Mouse (Mus musculus) ovary, postnatal 10 days (tissue): ENCODE measurements around the gene Irak1.

Source experiments
- DNase-seq: peaks from one replicate; pipeline ENCODE4 v3.0.0; 2022; ENCODE audit warnings: low spot score

Irak1 gene

DNA sequence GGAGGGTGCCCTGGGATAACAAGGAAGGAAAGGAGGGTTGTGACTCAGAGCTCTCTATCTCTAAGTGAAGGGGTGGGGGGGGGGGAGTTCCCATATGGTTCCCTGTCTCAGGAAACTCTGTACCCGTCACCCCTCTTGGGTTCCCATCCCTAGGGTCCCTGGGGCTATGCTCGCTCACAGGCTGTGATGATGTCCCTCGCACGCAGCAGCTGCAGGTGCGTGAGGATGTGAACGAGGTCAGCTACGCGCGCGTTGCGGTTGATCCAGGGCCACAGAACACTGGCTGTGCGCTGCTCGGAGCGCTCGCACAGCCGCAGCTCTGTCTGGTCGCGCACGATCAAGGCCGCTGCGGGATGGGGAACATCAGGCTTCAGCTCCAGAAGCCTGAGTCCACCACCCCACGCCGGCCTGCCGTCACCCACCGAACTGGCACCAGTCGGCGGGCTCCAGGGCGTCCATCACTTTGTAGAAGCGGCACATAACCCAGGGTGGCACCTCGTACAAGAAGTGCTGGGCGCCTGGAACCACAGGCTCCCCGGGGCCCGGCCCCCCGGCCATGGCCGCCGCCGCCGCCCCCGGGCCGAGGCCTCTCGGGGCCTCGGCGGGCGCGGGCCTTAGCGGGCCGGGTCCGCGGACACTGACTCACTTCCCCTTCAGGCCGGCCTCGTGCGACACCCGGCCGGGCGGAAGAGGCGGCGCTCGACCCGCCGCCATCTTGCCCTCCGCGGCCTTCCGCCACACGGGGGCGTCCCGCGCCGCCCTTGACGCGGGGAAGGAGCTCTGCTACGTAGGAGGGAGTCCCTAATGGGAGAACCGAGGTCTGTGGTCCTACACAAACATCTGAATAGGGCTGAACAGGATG is at the start of gene Irak1:
Irak1 (minus strand) TSS at position 731 of the 862 bp plus-strand sequence.
- DNase-seq, result peak; percentile 42

DNA sequence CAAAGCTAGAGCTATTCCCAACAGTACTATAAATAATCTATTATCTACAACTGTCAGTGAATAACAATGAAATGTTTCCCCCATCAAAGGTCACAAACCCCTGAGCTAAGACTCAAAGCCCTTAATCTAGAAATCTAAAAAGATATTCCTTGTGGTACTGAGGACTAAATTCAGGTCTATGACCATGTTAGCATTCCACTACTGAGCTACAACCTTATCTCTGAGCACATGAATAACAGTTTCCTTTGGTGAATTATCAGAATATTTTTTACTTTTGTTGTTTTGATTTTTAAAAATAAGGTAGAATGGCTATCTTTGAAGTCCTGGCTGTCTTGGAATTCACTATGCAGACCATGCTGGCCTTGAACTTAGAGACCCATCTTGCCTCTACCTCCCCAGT is 47.1 kb upstream of the Irak1 start:
- no peak for DNase-seq

DNA sequence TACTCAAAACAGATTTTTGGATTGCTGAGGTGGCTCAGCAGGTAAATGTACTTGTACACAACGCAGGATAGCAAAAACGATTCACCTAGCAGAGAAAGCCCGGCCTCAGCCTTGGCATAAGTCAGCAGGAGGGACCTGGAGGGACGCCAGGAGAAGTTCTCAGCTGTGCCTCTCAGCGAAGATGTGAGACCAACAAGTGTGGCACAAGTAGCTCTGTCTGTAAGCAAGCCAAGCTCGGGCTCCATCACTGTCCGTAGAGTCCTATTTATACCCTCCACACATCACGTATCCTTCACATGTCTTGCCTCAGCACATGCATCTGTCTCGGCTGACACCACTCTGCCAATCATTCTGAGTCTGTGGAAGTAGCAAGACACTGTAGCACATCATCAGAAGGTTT is 44.2 kb upstream of the Irak1 start:
- DNase-seq, result no peak

DNA sequence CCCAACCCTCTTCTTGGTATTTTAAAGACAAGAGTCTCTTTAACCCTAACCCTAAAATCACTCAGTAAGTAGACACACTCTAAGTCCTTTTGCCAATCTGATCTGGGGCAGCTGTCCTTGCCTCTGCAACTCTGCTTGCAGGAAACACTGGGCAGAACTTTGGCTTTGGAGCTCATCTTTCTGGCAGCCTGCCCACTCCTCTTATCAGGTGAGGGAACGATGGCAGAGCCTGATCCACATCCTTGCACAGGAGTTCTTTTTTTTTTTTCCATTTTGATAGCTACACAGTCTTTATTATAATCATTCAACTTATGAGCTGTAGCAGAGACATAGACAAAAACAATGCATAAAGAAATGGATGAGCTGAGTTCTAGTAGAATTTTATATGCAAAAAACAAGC is 21.4 kb upstream of the Irak1 start:
- DNase-seq, result no peak

DNA sequence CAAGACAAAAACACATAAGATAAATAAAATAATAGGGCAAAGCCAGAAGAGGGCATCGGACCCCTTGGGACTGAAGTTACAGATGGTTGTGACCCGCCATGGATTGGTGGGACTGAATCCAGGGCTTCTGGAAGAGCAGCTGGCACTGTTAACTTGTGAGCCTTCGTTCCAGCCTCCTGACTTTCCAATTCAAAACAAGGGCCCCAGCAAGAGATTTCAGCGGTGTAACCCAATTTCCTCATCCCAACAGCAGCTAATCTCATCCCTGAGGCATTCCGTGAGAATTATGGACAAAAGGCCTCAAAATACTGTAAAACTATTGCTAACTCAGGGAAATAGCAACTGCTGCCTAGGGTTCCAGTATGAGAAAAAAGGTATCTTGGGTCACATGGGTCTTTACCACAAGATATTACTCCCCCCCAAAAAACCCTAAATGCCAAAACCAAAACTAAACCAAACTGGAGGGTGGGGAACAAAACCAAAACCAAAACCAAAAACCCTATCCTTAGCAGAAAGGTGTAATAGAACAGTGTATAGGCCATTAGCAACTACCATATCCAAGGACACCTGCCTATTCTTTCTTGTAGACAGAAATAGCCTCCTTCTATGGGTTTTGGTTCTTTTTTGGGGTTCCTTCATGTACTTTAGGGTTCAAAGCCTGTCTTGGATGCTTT is 14.1 kb upstream of the Irak1 start:
- no peak for DNase-seq

DNA sequence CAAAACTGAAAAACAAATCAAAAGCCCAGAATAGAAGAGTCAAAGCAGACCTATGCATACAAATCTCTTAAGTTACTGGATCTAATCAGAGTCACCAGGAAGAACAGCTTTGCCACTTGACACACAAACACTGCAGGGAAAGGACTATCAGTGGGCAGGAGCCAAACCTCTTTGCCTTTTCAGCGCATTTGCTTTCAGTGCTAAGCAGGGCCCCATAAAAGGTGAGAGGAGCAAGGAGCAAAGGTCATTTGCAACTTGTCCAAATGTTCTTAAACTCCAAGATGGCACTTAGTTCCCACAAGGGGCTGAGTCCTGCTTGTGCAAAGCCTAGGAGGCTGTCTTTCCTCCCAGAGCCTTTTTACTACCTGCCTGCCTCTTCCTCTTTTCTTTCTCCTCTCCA is 6.3 kb upstream of the Irak1 start:
- no peak for DNase-seq

DNA sequence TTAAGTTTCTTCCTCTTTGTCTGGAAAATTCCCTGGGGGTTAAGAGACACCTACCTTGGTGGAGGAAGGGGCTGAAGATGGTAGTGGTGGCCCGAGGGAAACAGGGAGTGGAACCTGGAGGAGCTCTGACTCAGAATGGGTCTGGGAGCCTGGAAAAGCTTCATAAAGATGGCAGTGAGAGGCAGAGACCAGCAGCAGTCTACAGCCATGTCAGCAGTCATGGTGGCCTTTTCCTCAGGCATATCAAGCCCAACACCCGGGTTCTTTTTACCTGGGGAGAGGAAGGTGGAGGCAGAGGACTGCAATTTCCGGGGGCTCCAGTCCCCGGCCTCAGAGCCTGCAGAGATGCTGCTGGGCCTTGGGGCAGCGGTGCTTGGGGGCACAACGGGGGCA is 927 bp downstream of the Irak1 start:
- DNase-seq, result no peak

DNA sequence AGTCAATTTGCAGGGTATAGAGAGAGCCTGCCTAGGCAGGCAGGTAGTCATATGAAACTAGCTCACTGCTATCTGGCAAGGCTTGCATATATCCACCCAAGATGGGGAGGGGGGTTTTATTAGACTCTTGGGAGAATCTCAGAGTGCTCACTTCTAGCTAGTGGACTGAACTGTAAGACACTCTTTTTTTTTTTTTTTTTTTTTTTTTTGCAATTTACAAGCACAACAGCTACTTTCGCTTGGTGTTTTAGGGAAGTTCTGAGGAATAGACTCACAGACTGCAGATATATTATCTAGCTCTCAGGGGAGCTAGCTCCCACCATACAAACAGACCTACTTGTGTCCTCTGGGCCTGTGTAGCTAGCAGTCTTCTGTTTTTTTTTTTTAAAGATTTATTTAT is 9.1 kb downstream of the Irak1 start:
- DNase-seq, result no peak

DNA sequence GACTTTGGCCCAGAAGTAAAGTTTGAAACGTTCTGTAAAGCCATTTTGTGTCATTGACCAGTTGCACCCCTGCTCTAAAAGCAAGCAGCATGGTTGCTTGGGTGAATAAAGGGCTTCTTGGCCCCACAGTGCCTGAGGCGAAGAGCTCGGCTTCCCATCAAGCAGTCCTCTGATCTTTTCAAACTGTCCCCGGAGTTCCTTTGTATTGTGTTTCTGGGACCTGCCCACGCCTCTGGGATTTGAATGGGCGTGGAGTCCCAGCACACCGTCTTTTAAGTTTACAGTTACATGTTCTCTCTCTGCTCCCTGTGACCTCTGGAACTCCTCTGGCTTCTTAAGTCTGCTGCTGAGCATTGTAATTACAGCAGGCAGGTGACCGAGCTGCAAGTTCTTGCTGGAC is 15.7 kb downstream of the Irak1 start:
- no peak for DNase-seq

DNA sequence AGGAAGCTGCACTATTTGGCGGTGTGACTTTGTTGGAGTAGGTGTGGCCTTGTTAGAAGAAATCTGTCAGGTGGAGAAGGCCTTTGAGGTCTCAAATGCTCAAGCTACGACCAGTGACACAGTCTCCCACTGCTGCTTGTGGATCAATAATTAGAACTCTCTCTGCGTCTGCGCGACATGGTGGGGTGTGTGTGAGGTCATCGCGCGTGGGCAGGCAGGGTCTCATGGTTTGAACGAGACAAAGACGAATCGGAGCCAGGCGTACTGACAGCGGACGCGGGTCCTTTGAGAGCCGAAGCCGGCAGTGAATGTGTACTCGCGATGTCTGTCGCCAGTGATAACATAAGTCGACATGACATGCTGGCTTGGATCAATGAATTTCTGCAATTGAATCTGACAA is 17.3 kb downstream of the Irak1 start:
- DNase-seq, result no peak

DNA sequence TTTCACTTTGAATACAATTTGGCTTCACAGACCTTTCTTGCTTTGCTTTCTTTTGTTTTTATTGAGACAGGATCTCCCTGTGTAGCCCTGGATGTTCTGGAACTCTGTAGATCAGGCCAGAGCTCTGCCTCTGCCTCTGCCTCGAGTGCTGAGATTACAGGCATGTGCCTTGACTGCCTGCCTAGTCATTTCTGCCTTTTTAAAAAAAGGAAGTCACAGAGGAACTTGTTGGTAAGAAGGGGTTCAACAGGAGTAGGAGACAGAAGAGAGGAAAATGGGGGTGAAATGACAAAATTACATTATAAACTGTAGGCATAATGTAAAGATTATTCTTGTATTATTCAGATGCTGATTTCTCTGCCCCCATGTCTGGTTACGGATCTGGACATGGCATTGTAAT is 20.1 kb downstream of the Irak1 start:
- DNase-seq, result no peak

DNA sequence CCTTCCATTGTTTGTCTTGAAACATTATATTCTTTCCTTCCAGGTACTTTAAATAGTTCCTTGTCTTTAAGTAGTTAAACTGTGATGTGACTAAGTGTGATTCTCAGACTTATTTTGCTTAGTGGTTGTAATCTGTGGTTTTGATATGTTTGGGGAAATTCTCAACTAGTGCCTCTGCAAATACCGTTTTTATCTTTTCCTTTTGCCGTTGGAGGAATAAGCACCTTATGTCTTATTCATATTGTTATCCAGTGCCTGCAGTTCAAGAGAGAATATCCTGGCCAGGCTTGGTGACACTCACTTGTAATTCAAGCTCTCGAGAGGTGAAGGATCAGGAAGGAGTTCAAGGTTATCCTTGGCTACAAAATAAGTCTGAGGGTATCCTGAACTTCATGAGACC is 22.7 kb downstream of the Irak1 start:
- DNase-seq, result no peak

DNA sequence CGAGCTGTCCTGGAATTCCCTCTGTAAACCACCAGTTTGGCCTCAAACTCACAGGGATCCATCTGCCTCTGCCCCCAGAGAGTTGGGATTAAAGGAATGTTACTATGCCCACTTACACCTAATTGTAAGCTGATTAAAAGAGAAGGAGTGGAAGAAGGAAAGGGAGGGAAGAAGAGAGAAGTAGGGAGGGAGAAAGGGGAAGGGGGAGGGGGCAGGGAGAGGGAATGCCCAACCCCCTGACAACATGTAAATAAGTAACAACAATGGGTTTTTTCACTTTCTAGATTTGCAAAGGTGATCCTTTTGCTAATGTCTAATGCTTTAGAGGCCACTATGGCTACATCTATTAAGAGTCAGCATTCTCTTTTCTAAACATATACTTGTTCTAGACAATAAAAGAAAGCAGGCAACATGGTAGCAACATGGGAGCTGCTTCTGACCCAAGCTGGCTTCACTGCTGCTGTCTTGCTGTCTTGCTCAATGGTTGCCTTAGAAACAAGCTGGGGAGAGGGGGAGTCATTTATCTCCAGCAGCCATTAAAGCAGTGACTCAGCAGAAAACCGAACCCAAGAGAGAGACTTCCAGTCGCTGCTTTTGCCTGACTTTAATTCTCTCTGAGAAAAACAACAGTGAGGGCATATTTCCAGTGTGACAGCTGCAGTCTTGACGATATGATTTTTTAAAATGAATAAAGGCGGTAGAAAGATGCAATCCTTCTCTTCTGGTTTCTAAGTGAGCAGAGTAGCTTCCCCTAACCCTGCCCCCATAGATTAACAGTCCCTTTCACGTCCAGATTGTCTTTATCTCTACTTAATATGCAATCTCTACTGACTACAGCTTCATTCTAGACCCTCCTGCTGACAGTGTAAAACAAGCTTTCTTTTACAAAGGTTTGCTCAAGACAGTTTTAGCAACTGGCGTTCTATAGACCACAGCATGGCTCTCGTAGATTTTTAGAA is 24.5 kb downstream of the Irak1 start:
- no peak for DNase-seq

DNA sequence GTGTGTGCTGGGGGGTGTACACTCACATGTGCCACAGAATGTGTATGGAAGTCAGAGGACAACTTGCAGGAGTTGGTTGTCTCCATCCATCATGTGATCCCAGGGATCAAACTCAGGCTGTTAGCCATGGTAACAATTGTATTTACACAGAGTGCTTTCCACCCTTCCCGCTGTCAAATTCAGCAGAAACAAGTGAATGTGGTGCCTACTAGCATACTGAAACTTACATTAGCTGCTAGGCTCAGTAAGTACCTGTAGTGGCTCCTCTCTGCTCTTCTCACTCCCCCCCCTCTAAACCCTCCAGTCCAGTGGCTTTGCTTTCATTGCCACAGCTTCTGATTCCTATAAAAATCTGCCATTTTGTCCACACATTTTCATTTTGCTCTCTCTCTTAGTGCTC is 45.9 kb downstream of the Irak1 start:
- no peak for DNase-seq

DNA sequence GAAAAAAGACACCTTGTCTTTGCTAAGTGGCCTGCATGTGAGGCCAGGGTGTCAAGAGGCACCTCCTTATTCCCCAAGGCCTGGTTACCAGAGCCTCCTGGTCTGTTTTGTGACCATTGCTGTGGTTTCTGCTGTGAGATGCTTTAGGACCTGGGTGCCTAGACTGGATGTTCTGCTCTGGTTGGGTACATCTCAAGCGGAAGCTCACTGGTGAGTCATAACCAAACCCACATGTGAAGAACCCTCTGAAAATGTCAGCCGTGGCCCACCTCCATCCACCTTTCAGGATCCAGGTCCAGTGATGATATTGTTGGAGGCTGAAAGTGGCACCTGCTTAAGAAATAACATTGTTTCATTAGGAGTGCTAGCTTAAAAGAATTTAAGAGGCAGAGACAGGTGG is 47.4 kb downstream of the Irak1 start:
- no peak for DNase-seq

DNA sequence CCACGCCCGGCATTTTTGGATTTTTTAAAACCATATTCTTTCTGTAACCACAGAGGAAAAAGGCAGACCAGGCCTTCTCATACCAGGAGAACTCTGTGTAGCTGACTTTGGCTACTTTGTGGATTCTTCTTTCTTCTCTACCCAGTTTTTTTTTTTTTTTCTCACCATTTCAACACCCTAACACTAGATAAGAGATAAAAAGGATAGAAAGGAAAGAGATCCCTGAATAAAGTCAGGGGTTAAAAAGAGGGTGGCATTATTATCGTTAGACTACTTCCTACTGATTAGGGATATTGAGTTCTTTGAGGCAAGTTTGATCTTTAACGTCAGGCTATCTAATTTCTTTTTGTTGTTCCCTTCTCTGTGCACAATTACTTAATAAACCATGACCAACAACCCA is 50.9 kb downstream of the Irak1 start:
- DNase-seq, result no peak

DNA sequence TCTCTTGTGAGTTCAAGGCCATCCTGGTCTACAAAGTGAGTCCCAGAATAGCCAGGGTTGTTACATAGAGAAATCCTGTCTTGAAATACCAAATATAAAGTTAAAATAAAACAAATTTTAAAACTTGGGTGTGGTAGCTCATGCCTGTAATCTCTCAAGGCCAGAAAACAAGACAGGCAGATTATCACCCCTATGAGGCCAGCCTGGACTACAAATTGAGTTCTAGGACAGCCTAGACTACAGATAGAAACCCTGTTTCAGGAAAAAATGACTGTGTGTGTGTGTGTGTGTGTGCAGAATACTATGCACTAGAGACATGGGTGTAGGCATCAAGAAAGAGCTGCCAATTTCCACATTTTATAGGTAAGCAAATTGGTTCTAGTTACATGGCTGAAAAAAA is 52.9 kb downstream of the Irak1 start:
- DNase-seq, result no peak

DNA sequence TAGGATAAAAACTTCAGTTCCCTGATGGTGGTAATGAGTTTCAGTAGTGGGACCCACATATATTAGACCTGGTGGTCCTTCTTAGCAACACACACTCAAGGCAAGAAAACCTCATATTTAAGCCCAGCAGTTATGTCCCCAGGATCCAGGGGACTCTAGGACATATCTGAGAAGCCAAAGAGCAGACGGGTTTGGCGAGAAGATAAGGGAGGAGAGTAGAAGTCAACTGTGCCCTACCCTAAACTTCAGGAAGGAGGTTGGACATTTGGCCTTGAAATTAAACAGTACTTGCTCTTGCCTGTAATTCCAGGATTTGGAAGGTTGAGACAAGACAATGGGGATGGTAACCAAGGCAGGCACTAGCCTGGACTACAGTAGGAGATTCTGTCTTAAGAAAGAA is 54.0 kb downstream of the Irak1 start:
- DNase-seq, result no peak

DNA sequence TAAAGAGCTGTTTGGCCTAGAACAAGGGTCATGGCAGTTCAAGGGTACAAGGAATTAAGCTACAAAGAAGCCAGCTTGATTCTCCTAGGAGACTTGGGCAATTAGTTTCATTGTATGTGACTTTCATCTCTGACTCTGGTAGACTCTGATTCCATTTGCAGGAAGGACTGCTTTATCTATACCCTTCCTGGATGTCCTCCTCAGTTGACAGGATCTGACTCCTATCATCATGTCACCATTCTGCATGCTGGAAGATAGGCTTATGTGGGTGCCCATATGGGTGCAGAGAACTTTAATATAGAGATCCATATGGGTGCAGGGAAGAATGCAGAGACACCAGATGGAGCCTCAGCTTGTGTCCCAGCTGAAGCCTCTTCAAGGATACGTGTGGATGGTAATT is 54.6 kb downstream of the Irak1 start:
- DNase-seq, result no peak

DNA sequence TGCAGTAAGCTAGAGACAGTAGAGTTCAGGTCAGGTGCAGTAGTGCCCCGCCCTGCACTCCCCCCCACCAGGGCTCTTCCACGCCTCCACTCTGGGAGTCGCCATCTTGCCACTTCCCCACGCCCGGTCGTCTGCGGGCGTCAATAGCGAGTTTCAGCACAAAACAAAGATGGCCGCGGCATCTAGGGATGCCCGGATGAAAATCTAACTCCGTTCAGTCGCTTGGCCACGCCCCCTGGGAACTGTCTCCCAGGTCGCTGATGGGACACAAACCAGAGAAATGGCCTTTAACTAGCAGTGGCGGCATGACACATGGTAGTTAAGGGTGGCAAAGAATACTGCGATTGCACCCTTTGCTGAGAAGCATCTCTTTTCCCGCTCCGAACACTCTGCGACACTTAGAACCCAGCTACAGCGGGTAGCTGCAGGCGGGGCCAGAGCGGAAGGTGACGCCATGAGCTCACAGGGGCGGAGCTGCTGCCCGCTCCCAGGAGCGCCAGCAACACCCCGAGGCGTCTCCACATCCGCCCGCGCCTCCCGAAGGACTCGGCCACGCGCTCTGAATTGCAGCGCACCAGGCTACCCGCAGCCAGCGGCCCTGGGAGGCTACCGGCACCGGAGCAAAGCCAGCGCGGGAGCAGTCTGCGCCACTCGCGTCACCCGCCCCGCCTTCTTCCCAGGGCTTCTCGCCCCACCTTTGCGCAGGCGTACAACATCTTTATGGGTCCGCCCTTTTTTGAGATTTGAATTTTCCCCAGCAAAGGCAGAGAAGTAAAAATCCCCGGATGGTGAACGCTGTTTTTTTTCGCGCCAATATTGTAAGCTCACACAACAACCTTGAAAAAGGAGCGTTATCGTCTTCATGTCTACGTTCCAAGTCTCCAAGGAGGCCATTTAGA is 56.3 kb downstream of the Irak1 start:
- DNase-seq, result peak; percentile 65
